ENCODE assay signal across 23 mouse cellular contexts in genomic region chr3:28808039-28808643, GRCm38 (mm10). TPM values are rescaled to one million over a fixed set of nuclear protein-coding genes. Genes with fewer than 3 reads are reported as not detected.
A peak's percentile ranks its signal among the peaks of the same experiment; 100 is the strongest.
DNase-seq lines count a peak whose midpoint lies in the region; ATAC-seq and TF ChIP-seq lines count a peak whose summit lies in the region.
"Had no signal": no experiment of that assay in that cellular context is flagged by ENCODE, and none has a peak within 500 bp of the region (broad histone marks: within the 10 kb centered on the region; RNA-seq: fewer than 3 reads in every experiment).

No protein-coding gene starts in this region.

- no peak for TF ChIP-seq RAD21 in CH12.LX (IDR thresholded peaks at IDR 0.05; ENCODE audit: low read depth, low read length)
- no peak for TF ChIP-seq RAD21 in MEL (IDR thresholded peaks at IDR 0.05; ENCODE audit: low read depth, low read length)

- H3K4me2 ChIP-seq in CH12.LX (ENCODE audit: insufficient read depth, low read depth, poor library complexity, severe bottlenecking), result no peak overlapping the region

- DNase-seq in CH12.LX (ENCODE audit: extremely low read depth) (no peak), MEL (ENCODE audit: low read depth, low spot score) (peak; percentile 38), ZHBTc4 (ENCODE audit: low read depth, low spot score) (peak; percentile 34)
- no peak for DNase-seq in cerebellum, postnatal 14 days
- DNase-seq in kidney, adult 9 months, result no peak
- DNase-seq: adrenal gland, adult 2 months; adrenal gland, adult 8-10 months; adrenal gland, postnatal 10 days; adrenal gland, postnatal 14 days; adrenal gland, postnatal 25 days; adrenal gland, postnatal 36 days; B cell, adult 2 months; cerebellum, adult 11 months; cerebellum, adult 11-12 months; cerebellum, adult 18-20 months; cerebellum, adult 2 months; cerebellum, adult 8-10 months; cerebellum, adult 9-10 months; cerebellum, adult 9-11 months had no signal

- TF ChIP-seq EP300 in CH12.LX (IDR thresholded peaks at IDR 0.05; ENCODE audit: low read length) (no peak), MEL (IDR thresholded peaks at IDR 0.05; ENCODE audit: low read depth in 1 of 2, low read length in 2 of 2) (no peak)

- H3K36me3 ChIP-seq in CH12.LX (replicated peaks in 1 of 2; ENCODE audit: control insufficient read depth in 1 of 2, insufficient read depth in 1 of 2, low read length in 1 of 2) (peaks cover 16 to 23% of the 10 kb centered on the region in 2 experiments), MEL (ENCODE audit: control insufficient read depth in 1 of 2, insufficient read depth in 2 of 2, low read length in 2 of 2) (peaks cover 6 to 21% of the 10 kb centered on the region in 2 experiments)

- no peak for TF ChIP-seq CTCF in CH12.LX (conservative IDR thresholded peaks at IDR 0.05 in 1 of 2, IDR thresholded peaks at IDR 0.05 in 1 of 2; ENCODE audit: low read depth in 2 of 2, low read length in 2 of 2)
- no peak for TF ChIP-seq CTCF in MEL (IDR thresholded peaks at IDR 0.05 in 2 of 3, conservative IDR thresholded peaks at IDR 0.05 in 1 of 3; ENCODE audit: control insufficient read depth in 1 of 3, insufficient read depth in 1 of 3, low read depth in 2 of 3, low read length in 3 of 3, poor library complexity in 1 of 3, severe bottlenecking in 1 of 3)

- peaks cover 0 to 11% of the 10 kb centered on the region in 2 experiments; a peak in 2 of 4 replicates for H3K4me1 ChIP-seq in CH12.LX (ENCODE audit: control insufficient read depth in 1 of 2, insufficient read depth in 2 of 2)
- peaks cover 0 to 9% of the 10 kb centered on the region in 2 experiments; a peak in 1 of 4 replicates for H3K4me1 ChIP-seq in MEL (ENCODE audit: control insufficient read depth in 1 of 2, insufficient read depth in 2 of 2, low read length in 2 of 2)

- no peak for ATAC-seq in activated CD4-positive, CD25-positive, alpha-beta regulatory T cell, adult 4 months
- ATAC-seq: CD4-positive, CD25-positive, alpha-beta regulatory T cell, adult 4 months; Patski had no signal

- peak; percentile 27 for TF ChIP-seq POLR2A in CH12.LX (IDR thresholded peaks at IDR 0.05; ENCODE audit: low read depth, low read length)
- no peak; a peak in 1 of 4 replicates for TF ChIP-seq POLR2A in MEL (IDR thresholded peaks at IDR 0.05; ENCODE audit: control insufficient read depth in 1 of 2, insufficient read depth in 1 of 2, low read depth in 1 of 2, low read length in 2 of 2, poor library complexity in 1 of 2)

- H3K4me3 ChIP-seq in CH12.LX (replicated peaks in 1 of 3; ENCODE audit: low read depth in 2 of 3, low read length in 2 of 3, poor library complexity in 1 of 3), result no peak overlapping the region
- H3K4me3 ChIP-seq in MEL (ENCODE audit: control insufficient read depth in 1 of 2, insufficient read depth in 1 of 2, low read depth in 2 of 2, low read length in 2 of 2), result no peak overlapping the region

- H3K79me2 ChIP-seq in CH12.LX (replicated peaks; ENCODE audit: control insufficient read depth, extremely low read depth, insufficient read depth, poor library complexity, severe bottlenecking) (no peaks in the 10 kb centered on the region; the same call in none of the 2 replicates), MEL (ENCODE audit: control insufficient read depth, insufficient read depth, low read length, poor library complexity) (peaks cover 15% of the 10 kb centered on the region)

- H3K9me3 ChIP-seq in CH12.LX (replicated peaks; ENCODE audit: low read length), result no peaks in the 10 kb centered on the region
- no peaks in the 10 kb centered on the region for H3K9me3 ChIP-seq in MEL (replicated peaks; ENCODE audit: insufficient read depth, low read length)
- H3K9me3 ChIP-seq: G1E had no signal

- no peaks in the 10 kb centered on the region for H3K27me3 ChIP-seq in CH12.LX (replicated peaks)
- no peaks in the 10 kb centered on the region for H3K27me3 ChIP-seq in MEL (ENCODE audit: control insufficient read depth in 1 of 2, insufficient read depth in 2 of 2, low read length in 2 of 2)
- H3K27me3 ChIP-seq: Patski had no signal

- in situ Hi-C loops in CH12.LX (cut with MboI; ENCODE audit: low pct_ligation_motif_present, low pct_unique_long_range_greater_than_20kb, low sequenced_read_pairs), result no loop called here

- no peak overlapping the region for H3K9ac ChIP-seq in CH12.LX (ENCODE audit: insufficient read depth, low read depth)
- H3K9ac ChIP-seq in MEL (ENCODE audit: control insufficient read depth, low read depth, low read length, poor library complexity, severe bottlenecking), result no peak overlapping the region

- dilution Hi-C loops in CH12.LX (cut with MboI; ENCODE audit: extremely low pct_ligation_motif_present, extremely low pct_unique_long_range_greater_than_20kb, low sequenced_read_pairs), result no loop called here

- H3K27ac ChIP-seq in CH12.LX (ENCODE audit: insufficient read depth, low read depth) (no peak overlapping the region), MEL (ENCODE audit: control insufficient read depth, low read depth, low read length) (no peak overlapping the region)

TF ChIP-seq in CH12.LX, 34 proteins besides CTCF, POLR2A, EP300 and RAD21:
- TF ChIP-seq ZC3H11A (IDR thresholded peaks at IDR 0.05; ENCODE audit: low read depth, low read length), result no peak
- TF ChIP-seq POLR2AphosphoS2 (IDR thresholded peaks at IDR 0.05; ENCODE audit: low read depth, low read length), result peak; percentile 61

TF ChIP-seq in MEL, 35 proteins besides CTCF, POLR2A, EP300 and RAD21:
- TF ChIP-seq GATA1 (IDR thresholded peaks at IDR 0.05; ENCODE audit: low read depth, low read length) (no peak), MXI1 (IDR thresholded peaks at IDR 0.05; ENCODE audit: low read depth, low read length) (no peak), MYB (IDR thresholded peaks at IDR 0.05; ENCODE audit: low read depth, low read length) (0 out of 2 replicates have a peak, but pooled peaks have one; percentile 26), ETS1 (IDR thresholded peaks at IDR 0.05; ENCODE audit: low read depth, low read length) (no peak), JUND (IDR thresholded peaks at IDR 0.05; ENCODE audit: low read depth, low read length) (no peak), CHD2 (IDR thresholded peaks at IDR 0.05; ENCODE audit: low read length) (no peak), ZNF384 (IDR thresholded peaks at IDR 0.05; ENCODE audit: low read depth, low read length) (no peak), POLR2AphosphoS5 (IDR thresholded peaks at IDR 0.05; ENCODE audit: borderline replicate concordance, low read depth, low read length) (no peak), ZMIZ1 (IDR thresholded peaks at IDR 0.05; ENCODE audit: low read depth, low read length) (0 out of 2 replicates have a peak, but pooled peaks have one; percentile 50), MEF2A (IDR thresholded peaks at IDR 0.05; ENCODE audit: extremely low read depth, insufficient replicate concordance, low read depth, low read length, poor library complexity, severe bottlenecking) (no peak), MAX (IDR thresholded peaks at IDR 0.05; ENCODE audit: low read length) (no peak), MAFK (IDR thresholded peaks at IDR 0.05; ENCODE audit: borderline replicate concordance, low read depth, low read length) (no peak), SMC3 (IDR thresholded peaks at IDR 0.05; ENCODE audit: low read depth, low read length) (no peak; the same call in 1 of the 2 replicates), ELF1 (IDR thresholded peaks at IDR 0.05; ENCODE audit: low read depth, low read length) (no peak), GABPA (IDR thresholded peaks at IDR 0.05; ENCODE audit: low read depth, low read length) (no peak), NELFE (IDR thresholded peaks at IDR 0.05; ENCODE audit: low read depth, low read length) (no peak), KAT2A (conservative IDR thresholded peaks at IDR 0.05; ENCODE audit: low read depth, low read length) (no peak), MYC (IDR thresholded peaks at IDR 0.05; ENCODE audit: low read depth, low read length) (no peak), MAZ (IDR thresholded peaks at IDR 0.05; ENCODE audit: low read depth, low read length) (no peak), POLR2AphosphoS2 (IDR thresholded peaks at IDR 0.05; ENCODE audit: low read length) (peak; percentile 93), E2F4 (IDR thresholded peaks at IDR 0.05; ENCODE audit: borderline replicate concordance, low read depth, low read length) (no peak), TCF12 (IDR thresholded peaks at IDR 0.05; ENCODE audit: low read depth, low read length) (no peak), RCOR1 (IDR thresholded peaks at IDR 0.05; ENCODE audit: low read depth, low read length) (no peak)

RNA-seq across cellular contexts. Expression of gene Rpl22l1, which starts 2.9 kb away (rescaled TPM):
- total RNA-seq in CH12.LX (2012; rRNA removed) (509 and 574 TPM in 2 replicates), CH12.LX (2014; rRNA removed) (1,765 and 2,102 TPM in 2 replicates), MEL (2012; rRNA removed) (97.8 and 305 TPM in 2 replicates)
- polyA plus RNA-seq in CH12.LX (2012; ENCODE audit: insufficient read length, low read depth) (325 and 370 TPM in 2 replicates), MEL (2012; ENCODE audit: insufficient read depth in 1 of 2, insufficient read length in 2 of 2, low read depth in 1 of 2, low replicate concordance in 2 of 2, missing spikeins in 1 of 2) (10 to 100 TPM in 1 of 2 experiments, not detected in 1; 84.5 TPM)
- polyA plus RNA-seq in activated CD4-positive, CD25-positive, alpha-beta regulatory T cell, adult 4 months (2017; shearing (Covaris generic)), result 100 to 1,000 TPM; 673 to 732 TPM

RNA-seq across cellular contexts. Expression of gene Eif5a2, which starts 27.1 kb away (rescaled TPM):
- total RNA-seq in CH12.LX (2012; rRNA removed) (not detected in 2 replicates), CH12.LX (2014; rRNA removed) (not detected in 2 replicates), MEL (2012; rRNA removed) (5.8 and 6.1 TPM in 2 replicates)
- polyA plus RNA-seq in CH12.LX (2012; ENCODE audit: insufficient read length, low read depth) (not detected in 2 replicates), MEL (2012; ENCODE audit: insufficient read depth in 1 of 2, insufficient read length in 2 of 2, low read depth in 1 of 2, low replicate concordance in 2 of 2, missing spikeins in 1 of 2) (1 to 10 TPM in 1 of 2 experiments, not detected in 1; 7.3 TPM)
- 1 to 10 TPM; 4.3 to 5.7 TPM for polyA plus RNA-seq in activated CD4-positive, CD25-positive, alpha-beta regulatory T cell, adult 4 months (2017; shearing (Covaris generic))

Comparison
In these comparisons a context has a peak if more than half of its experiments do, and no peak if none do; other contexts are left out.
1. DNase-seq: peak in MEL (single experiment) and ZHBTc4 (single experiment); none in CH12.LX (single experiment), cerebellum, postnatal 14 days (0 of 2) and kidney, adult 9 months (single experiment).
2. Of the 35 proteins assayed by ChIP-seq in both MEL and CH12.LX: peak only in MEL: ZMIZ1; only in CH12.LX: POLR2A; in both: POLR2AphosphoS2; in neither: 32.